Mouse (Mus musculus) neural tube, embryonic 14.5 days (tissue): ENCODE data around the gene Lurap1. TPM values are rescaled to one million over a fixed set of nuclear protein-coding genes. Genes with fewer than 3 reads are reported as not detected.

Source experiments
- ATAC-seq: fragments of 200-750 bp; cut with Nextera tagmentation; 2 replicates; pipeline ENCODE4 v1.8.0; 2017; ENCODE audit warnings: low read depth, mild to moderate bottlenecking, moderate TSS enrichment, moderate library complexity
- H3K27ac ChIP-seq: fragments of 300-500 bp; sonication (generic); 2 replicates; pipeline ENCODE4 v1.5.1; 2014; ENCODE audit warnings: low read depth, mild to moderate bottlenecking, control low read depth, low read length, moderate library complexity, mixed read lengths
- H3K27me3 ChIP-seq: fragments of 300-500 bp; sonication (generic); 2 replicates; pipeline ENCODE4 v1.6.1; 2014; ENCODE audit warnings: low read length; ENCODE audit not compliant: control insufficient read depth, insufficient read depth
- H3K36me3 ChIP-seq: fragments of 300-500 bp; sonication (generic); 2 replicates; pipeline ENCODE4 v1.6.1; 2014; ENCODE audit warnings: low read length, mixed read lengths; ENCODE audit not compliant: control insufficient read depth, insufficient read depth
- H3K4me1 ChIP-seq: fragments of 300-500 bp; sonication (generic); 2 replicates; pipeline ENCODE4 v1.6.1; 2014; ENCODE audit warnings: low read length; ENCODE audit not compliant: control insufficient read depth, insufficient read depth
- H3K4me2 ChIP-seq: fragments of 300-500 bp; sonication (generic); 2 replicates; pipeline ENCODE4 v1.6.1; 2014; ENCODE audit warnings: mild to moderate bottlenecking, low read depth, low read length, control low read depth
- H3K4me3 ChIP-seq: fragments of 300-500 bp; sonication (generic); 2 replicates; pipeline ENCODE4 v1.5.1; 2014; ENCODE audit warnings: low read depth, low read length, control low read depth, mixed read lengths
- H3K9ac ChIP-seq: fragments of 300-500 bp; sonication (generic); replicated peaks from 2 replicates; pipeline ENCODE4 v1.6.1; 2014; ENCODE audit warnings: low read depth, mild to moderate bottlenecking, control low read depth, low read length, mixed read lengths
- H3K9me3 ChIP-seq: fragments of 300-500 bp; sonication (generic); 2 replicates; pipeline ENCODE4 v1.6.1; 2016; ENCODE audit warnings: low read length; ENCODE audit not compliant: control insufficient read depth
- WGBS: fragments of 180-500 bp; shearing (Covaris S2); extraction: QIAGEN DNeasy Blood & Tissue Kit; methylation state at CpG from one replicate; pipeline ENCODE4 v1.1.7; 2014; 5-methylcytosine and 5-hydroxymethylcytosine counted together
- polyA plus RNA-seq: library from polyadenylated mRNA; unstranded; fragments of >200 nt; fragmentation: Nextera tagmentation; extraction: Ambion mirVana; gene quantifications from 2 replicates; pipeline ENCODE4 v1.2.1, GENCODE M21; 2014

Lurap1 gene
- polyA plus RNA-seq, 1 experiment from 2014 or later = 2.9 TPM

DNA sequence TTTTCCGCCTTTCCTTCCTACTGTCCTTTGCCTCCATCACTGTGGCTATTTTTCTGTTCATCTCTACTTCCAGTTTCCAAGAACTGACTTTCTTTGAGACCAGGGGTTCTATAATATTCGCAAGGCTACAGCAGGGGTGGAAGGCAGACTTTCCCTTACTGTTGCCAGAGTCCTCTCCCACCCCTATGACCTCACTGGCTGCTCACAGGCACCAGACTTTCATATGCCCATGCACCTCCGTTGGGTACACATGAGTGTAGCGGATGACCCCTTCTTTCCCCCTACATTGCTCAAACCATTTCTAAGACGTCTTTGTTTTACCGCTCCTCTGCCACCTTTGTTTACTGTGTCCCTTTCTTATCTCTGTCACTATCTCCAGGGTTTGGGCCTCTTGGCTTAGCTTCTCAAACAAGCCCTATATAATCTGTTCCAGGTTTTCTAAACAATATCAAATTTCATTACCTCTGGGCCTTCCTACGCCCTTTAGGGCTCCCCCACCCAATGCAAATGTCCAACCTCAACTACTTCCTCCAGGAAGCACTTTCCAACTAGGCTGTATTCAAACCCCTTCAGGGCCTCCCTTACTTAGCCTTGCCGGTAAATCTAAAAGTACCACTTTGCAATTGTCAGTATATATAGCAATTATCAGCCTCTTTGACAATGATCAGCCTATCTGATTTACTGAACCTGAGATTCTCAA lies 14.7 kb upstream of the Lurap1 start:
- Histone ChIP-seq H3K9me3 (no peaks in the 10 kb centered on the region), H3K4me3 (no peak overlapping the region), H3K9ac (no peak overlapping the region), H3K4me1 (no peaks in the 10 kb centered on the region), H3K27ac (no peak overlapping the region), H3K36me3 (no peaks in the 10 kb centered on the region), H3K4me2 (no peak overlapping the region), H3K27me3 (no peaks in the 10 kb centered on the region)
- ATAC-seq = no peak
- WGBS = 76% methylated on average over 8 of the region's 8 CpGs

DNA sequence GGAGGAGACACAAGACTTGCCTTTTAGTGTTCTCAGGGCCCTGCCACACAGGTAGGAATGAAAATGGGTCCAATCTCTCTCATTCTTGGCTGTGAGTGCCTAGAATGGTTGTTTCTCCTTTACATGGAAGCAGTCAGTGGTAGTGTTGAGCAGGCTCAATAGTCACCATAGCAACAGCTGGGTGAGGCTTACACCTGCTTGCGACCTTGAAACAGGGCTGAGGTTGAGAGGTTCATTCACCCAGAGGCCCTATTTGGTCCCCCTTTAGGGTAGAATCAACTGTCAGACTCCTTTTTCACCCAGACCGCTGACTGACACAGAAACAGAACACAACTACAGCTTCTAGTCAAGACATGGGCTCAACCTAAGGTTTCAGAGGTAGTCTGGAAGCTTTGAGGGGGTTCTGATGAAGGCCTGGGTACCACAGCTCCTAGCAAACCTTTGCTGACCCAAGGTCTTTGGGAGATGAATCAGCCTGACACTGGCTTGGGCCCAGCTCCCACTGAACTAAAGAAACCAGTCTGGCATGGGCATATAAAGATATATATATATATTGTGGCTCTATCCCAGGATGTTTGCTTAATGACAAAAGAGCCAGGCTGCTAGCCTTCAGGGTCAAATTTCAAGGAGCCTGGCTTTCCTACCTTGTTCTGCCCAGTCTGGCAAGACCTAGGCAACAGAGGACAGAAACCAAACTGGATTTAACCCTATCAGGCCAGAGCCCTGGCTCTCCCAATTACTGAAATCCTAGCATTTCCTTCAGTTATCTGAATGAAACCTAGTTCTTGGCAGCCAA lies 13.8 kb upstream of the Lurap1 start:
- H3K9me3 ChIP-seq = no peaks in the 10 kb centered on the region
- WGBS = 85% methylated on average over 2 of the region's 2 CpGs
- no peak overlapping the region for H3K4me3 ChIP-seq
- no peaks in the 10 kb centered on the region for H3K4me1 ChIP-seq
- no peaks in the 10 kb centered on the region for H3K36me3 ChIP-seq
- H3K27ac ChIP-seq = no peak overlapping the region
- no peaks in the 10 kb centered on the region for H3K27me3 ChIP-seq
- no peak overlapping the region for H3K4me2 ChIP-seq
- H3K9ac ChIP-seq = no peak overlapping the region
- no peak for ATAC-seq

GRCm38 (mm10) chr4:116162142-116162541 lies 11.0 kb upstream of the Lurap1 start:
- H3K36me3 ChIP-seq = peaks cover 18% of the 10 kb centered on the region; the same call in 1 of the 2 replicates

DNA sequence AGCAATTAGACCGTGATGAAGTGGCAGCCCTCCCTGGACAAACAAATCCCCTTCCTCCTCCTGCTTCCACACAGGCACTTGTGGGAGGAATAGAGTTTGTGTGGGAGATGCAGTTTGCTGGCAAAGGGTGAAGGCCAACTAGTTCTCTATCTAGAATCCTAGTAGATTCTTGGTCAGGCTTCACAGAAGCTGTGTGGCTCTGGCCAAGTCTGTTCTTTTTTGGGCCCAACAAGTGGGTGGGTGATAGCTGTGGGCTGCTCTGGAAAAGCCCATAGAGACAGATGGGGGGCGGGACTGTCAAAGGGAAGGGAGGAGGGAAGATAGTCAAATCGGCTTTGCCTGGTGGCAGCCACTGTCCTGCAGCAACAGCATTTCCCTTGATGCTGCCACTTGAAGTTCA lies 9.6 kb upstream of the Lurap1 start:
- ATAC-seq = no peak
- Histone ChIP-seq H3K4me2 (no peak overlapping the region), H3K27ac (no peak overlapping the region), H3K27me3 (no peaks in the 10 kb centered on the region), H3K9me3 (no peaks in the 10 kb centered on the region), H3K4me1 (no peaks in the 10 kb centered on the region), H3K36me3 (peaks cover 32% of the 10 kb centered on the region), H3K4me3 (no peak overlapping the region), H3K9ac (no peak overlapping the region)
- 87% methylated on average over 3 of the region's 3 CpGs for WGBS

More at GRCm38 (mm10) chr4:116162142-116162541, 11.0 kb upstream of the Lurap1 start:
- Histone ChIP-seq H3K4me3 (no peak overlapping the region), H3K4me1 (no peaks in the 10 kb centered on the region), H3K9ac (no peak overlapping the region), H3K27ac (no peak overlapping the region), H3K4me2 (no peak overlapping the region), H3K27me3 (no peaks in the 10 kb centered on the region), H3K9me3 (no peaks in the 10 kb centered on the region)
- WGBS = 79% methylated on average over 4 of the region's 4 CpGs
- no peak for ATAC-seq

DNA sequence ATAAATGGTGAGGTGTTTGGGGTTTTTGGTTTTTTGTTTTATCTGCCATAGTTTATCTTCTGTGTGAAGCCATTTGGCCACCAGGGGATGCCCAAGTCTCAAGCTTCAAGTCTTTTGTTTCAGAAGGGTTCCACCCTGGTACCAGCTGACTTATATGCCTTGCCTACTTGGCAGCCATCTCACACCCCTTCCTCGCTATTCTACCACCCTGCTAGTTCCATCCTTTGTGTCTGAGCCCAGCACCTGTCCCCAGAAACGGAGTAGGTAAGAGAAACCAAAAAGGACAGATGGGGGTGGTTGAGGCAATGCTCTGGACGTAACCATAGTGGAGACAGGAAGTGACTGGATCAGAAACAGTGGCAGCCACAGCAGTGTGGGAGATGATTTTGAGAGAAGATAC lies 8.8 kb upstream of the Lurap1 start:
- WGBS = 67% methylated on average over 3 of the region's 3 CpGs
- Histone ChIP-seq H3K9me3 (no peaks in the 10 kb centered on the region), H3K27me3 (no peaks in the 10 kb centered on the region), H3K4me1 (no peaks in the 10 kb centered on the region), H3K27ac (no peak overlapping the region), H3K4me2 (no peak overlapping the region), H3K9ac (no peak overlapping the region), H3K4me3 (no peak overlapping the region), H3K36me3 (peaks cover 37% of the 10 kb centered on the region)
- ATAC-seq = peak; percentile 67; the same call in 1 of the 2 replicates

GRCm38 (mm10) chr4:116157882-116158281 lies 6.7 kb upstream of the Lurap1 start:
- H3K9me3 ChIP-seq = no peaks in the 10 kb centered on the region
- H3K27me3 ChIP-seq = no peaks in the 10 kb centered on the region
- H3K36me3 ChIP-seq = peaks cover 52% of the 10 kb centered on the region
- 100% methylated on average over 2 of the region's 2 CpGs for WGBS
- no peak overlapping the region for H3K27ac ChIP-seq
- ATAC-seq = no peak
- no peak overlapping the region for H3K9ac ChIP-seq
- no peaks in the 10 kb centered on the region for H3K4me1 ChIP-seq
- no peak overlapping the region for H3K4me3 ChIP-seq
- no peak overlapping the region for H3K4me2 ChIP-seq

GRCm38 (mm10) chr4:116152702-116153101 lies 1.6 kb upstream of the Lurap1 start:
- peaks cover 43% of the 10 kb centered on the region for H3K36me3 ChIP-seq
- 96% methylated on average over 15 of the region's 15 CpGs for whole genome bisulfite sequencing
- no peak overlapping the region for H3K27ac ChIP-seq

DNA sequence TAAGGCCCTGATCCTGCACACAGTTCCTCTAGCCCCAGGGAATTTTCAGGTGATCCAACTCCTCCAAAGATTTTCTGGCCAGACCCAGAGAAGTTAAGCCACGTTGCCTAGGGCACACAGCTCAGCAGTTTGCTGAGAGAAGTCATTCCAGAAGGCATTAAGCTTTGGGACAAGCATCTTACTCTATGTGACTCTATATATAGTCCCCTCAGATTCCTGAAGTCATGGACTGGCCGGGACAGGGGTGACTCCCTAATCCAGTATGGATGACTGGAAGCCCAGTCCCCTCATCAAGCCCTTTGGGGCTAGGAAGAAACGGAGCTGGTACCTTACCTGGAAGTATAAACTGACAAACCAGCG lies 296 bp downstream of the Lurap1 start:
- Histone ChIP-seq H3K9me3 (no peaks in the 10 kb centered on the region), H3K27ac (no peak overlapping the region; the same call in 1 of the 2 replicates), H3K9ac (peak overlapping the region; percentile 94), H3K4me3 (peak overlapping the region; percentile 70), H3K36me3 (peaks cover 26% of the 10 kb centered on the region), H3K27me3 (no peaks in the 10 kb centered on the region), H3K4me2 (peak overlapping the region; percentile 73), H3K4me1 (peaks cover 7% of the 10 kb centered on the region)
- ATAC-seq = no peak
- WGBS = 22% methylated on average over 4 of the region's 4 CpGs

More at GRCm38 (mm10) chr4:116152702-116153101, 1.6 kb upstream of the Lurap1 start:
- Histone ChIP-seq H3K4me3 (no peak overlapping the region), H3K4me1 (peaks cover 7% of the 10 kb centered on the region), H3K27me3 (no peaks in the 10 kb centered on the region), H3K9me3 (no peaks in the 10 kb centered on the region), H3K4me2 (no peak overlapping the region), H3K9ac (no peak overlapping the region)
- no peak for ATAC-seq
